Mouse (Mus musculus): ENCODE measurements at regions not wholly inside any gene's neighbourhood (a gene's known extent, or its start where the extent isn't known, plus 50 kb on each side); places are given as distances from the start of the nearest gene placed in this dataset.

DNA sequence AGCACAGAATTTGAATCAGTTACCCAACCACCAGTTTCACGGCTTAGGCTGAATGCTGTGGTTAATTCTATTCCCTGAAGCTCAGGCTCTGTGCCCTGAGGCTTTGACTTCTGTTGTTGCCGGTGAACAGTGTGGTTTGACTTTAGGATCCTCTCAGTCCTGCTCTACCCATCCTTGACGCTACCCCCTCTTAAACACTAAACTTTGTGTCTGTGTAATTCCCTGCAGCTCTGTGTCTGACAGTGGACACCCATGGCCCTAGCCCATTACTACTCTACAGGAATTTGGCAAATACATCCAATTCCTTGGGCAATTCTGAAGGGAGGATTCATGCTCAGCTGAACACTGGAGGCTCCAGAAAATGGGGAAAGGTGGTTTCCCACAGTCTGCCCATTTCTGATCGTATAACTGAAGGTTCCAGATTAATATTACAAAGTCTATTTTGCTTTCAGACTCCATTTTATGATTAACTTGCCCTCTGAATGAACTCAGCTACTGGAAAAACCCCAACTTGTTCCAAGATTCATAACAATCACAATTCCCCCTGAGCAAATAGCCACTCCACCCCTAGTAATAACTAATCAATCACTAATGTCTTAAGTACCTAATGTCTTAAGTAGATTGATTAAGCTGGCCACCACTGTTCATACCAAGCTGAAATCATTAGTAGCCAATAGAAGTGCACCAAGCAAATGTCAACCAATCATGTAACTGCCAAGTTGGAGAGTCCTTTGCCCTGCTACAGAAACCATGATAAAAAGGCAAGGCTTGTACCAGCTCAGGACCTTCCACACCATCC lies 182.6 kb downstream of the Ice1 start:
- no peak for DNase-seq (ENCODE audit: low spot score in 2 of 2)

DNA sequence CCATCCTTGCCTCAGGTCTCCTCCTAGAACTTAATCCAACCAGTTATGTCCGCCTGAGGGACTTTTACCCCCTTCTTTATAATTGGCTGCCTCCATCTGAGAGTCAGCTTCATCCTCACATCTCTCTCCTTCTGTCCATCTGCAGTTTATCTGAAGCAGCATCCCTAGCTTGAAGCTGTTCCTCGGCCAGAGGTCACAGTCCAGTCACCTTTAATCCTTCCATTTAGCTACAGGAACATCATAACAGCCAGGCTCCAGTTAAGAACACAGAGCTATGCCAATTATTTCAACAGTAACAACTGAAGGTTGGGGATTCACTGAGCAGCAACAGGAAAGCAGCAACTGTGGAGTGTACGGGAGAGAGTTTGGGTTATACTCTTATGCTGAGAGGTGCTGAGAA lies 179.0 kb downstream of the Ice1 start:
- no peak for DNase-seq (ENCODE audit: low spot score in 2 of 2)

DNA sequence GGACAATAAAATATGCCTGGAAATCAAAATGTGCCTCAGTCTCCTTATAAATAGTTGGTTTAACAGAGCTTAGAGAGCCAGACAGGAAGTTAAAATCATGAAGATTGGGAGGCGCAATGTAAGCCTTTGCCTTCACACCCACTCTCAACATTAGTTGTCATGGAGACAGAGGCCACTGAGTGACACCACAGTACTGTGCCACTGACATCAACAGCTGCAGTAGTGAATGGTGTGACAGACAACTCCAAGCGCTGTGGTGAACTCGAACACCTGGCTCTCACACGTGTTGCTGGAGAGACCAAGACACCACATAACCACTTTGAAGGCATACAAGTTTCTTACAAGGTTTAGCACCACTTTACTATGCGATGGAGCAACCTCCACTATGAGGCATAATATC lies 172.4 kb downstream of the Ice1 start:
- DNase-seq (ENCODE audit: low spot score in 2 of 2): no peak

DNA sequence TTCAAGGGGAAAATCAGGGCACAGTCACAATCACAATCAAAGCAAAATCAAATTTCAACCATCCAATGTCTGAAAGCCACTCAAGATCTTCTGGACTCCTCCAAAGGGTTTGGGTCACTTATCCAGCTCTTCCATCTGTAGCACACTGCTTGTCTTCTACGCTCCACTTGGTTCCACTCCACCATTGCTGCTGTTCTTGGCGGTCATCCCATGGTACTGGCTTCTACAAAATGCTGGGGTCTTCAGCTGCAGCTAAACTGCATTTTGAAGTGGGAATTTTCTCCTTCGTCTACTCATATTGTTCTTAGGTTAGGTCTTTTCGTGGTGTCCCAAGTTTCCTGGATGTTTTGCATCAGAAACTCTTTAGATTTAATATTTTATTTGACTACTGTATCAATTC lies 162.7 kb downstream of the Ice1 start:
- no peak for DNase-seq (ENCODE audit: low spot score in 2 of 2)

DNA sequence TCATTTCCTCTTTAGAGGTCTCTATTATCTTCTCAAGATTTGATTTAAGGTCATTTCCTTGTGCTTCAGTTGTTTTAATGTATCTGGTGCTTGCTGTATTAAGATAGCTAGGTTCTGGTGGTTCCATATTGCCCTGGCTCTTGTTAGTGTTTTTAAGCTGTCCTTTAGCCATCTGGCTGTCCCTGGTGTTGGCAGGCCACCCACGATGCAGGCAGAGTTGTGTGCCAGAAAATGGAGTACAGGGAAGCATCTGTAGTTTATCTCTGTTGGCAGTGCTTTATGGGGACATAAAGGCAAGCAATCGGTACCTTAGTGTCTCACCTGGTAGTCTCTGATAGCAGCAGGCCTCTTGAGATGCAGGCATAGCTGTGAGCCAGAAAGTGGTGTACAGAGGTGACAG lies 162.1 kb downstream of the Ice1 start:
- peak; percentile 16 to 37 for DNase-seq (ENCODE audit: low spot score in 2 of 2)

DNA sequence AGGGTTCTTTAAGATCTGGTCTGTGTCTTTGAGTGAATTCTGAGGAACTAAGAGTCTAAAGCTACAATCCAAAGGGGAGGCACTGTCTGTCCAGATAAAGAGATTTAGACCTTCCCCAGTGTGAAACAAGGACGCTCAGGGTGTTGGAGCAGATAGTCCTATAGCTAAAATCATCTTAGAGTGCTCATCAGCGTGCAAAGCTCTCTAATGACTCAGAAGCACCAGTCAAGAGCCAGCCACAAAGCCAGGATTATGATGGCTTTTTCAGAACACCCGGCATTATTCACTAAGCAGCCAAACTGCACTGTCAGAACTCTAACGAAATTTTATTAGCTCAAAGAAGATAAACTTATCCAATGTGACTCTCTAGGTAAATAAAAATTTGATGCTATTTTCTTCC lies 138.1 kb downstream of the Ice1 start:
- no peak for DNase-seq (ENCODE audit: low spot score in 2 of 2)

Data from left cerebral cortex, adult 18-20 months (tissue).